Mouse (Mus musculus) CD4-positive, CD25-positive, alpha-beta regulatory T cell (primary cell): Measurements from ENCODE around the gene Dyrk1a. TPM values are rescaled to one million over a fixed set of nuclear protein-coding genes. Genes with fewer than 3 reads are reported as not detected.

Experiments
- polyA plus RNA-seq: library from polyadenylated mRNA; unstranded; fragments of 100-300 nt; shearing (Covaris generic); gene quantifications from one replicate; pipeline ENCODE4 v1.2.1, GENCODE M21; 2017

The Dyrk1a gene
- 43.1 TPM for polyA plus RNA-seq

DNA sequence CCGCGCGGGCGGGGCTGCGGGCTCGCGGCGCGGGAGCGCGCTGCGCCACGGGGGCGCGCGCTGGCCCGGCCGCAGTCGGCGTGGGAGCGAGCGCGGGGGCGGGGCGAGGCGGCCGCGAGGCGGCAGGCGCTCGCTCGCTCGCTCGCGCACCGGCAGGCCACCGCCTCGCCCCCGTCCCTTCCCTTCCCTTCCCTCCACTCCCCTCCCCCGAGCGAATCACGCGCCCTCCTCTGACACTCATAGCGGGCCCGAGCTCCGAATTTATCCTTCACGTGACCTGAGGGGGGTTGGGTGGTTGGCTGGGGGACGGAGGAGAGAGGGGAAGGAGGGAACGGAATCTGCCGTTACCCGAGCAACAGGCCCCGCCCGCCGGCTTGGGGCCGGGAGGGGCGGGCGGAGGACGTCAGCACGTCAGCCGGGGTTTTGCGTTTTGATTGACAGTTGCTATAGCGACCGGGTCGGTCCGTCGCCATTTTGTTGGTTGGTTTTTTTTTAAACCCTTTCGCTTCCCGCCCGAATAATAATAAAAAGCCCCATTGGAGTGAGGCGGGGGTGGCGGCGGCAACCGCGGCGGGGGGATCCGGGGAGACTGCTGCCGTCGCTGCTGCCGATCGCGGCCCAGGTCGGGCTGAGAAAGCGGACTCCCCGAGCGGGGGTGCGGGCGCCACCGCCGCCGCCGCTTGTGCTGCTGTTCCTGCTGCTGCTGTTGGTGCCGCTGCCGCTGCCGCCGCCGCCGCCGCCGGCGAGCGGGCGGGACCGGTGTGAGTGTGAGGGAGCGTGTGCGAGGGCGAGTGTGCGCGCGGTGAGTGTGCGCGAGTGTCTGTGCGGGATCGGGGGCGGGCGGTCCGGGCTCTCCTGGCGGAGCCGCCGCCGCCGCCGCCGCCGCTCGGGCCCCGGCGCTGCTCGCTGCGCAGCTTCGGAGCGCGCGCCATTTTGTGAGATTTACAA, at the start of gene Dyrk1a:
TSS of gene Dyrk1a (plus strand) at position 782 of the 948 bp plus-strand sequence.

DNA sequence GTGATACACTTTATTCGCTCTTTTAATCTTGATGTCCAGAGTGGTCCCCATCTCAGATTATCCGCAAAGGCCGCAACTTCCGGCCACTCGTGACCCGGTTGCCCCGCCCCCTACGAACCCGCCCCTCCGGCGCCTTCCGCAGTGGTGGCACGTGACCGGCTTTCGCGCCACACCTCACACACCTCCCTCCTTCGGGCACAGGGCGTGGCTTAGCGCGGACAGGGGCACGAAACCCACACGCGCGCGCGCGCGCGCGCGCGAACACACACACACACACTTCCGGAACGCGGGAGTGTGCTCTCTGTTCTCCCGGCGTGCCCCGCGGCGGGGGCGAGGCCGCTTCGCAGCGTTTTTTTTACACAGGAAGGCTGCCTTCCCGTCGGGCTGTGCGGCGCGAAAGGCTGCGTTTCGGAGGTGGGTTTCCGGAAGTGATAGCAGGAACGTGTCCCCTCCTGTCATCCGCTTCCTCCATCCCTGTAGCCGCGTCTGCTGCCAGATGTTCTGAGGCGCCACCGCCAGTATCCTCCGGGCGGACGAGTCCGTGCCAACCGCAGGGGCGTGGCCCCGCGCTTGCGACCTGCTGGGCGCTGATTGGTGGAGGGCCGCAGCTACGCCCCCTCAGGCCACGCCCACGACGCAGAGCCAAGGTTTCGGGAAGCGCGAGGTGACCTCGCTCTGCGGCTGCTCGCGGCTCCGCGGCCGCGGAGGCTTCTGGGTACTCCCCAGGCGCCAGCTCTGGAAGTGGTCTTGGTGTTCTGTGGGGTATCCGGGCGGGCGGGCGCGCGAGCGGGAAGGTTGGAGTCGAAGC, 43.3 kb upstream of the Dyrk1a start, which contains the start of gene Vps26c:
TSS of gene Vps26c (minus strand) at position 487 of the 808 bp plus-strand sequence.

Other genes with a start within 250 kb of the Dyrk1a start
- gene Ripply3, start 241.6 kb upstream of the Dyrk1a start, polyA plus RNA-seq: 0.54 TPM
- gene Ttc3, start 199.4 kb upstream of the Dyrk1a start, polyA plus RNA-seq: 96.4 TPM
- gene Pigp, start 198.2 kb upstream of the Dyrk1a start, polyA plus RNA-seq: 123 TPM
- gene Vps26c, start 43.2 kb upstream of the Dyrk1a start, polyA plus RNA-seq: 83.2 TPM